ENCODE assay signal across 8 mouse cellular contexts in genomic region chr1:59883349-59884134, GRCm38 (mm10). TPM values are rescaled to one million over a fixed set of nuclear protein-coding genes. Genes with fewer than 3 reads are reported as not detected.
A peak's percentile ranks its signal among the peaks of the same experiment; 100 is the strongest.
DNase-seq lines count a peak whose midpoint lies in the region; ATAC-seq and TF ChIP-seq lines count a peak whose summit lies in the region.

No protein-coding gene starts in this region.

- ATAC-seq in G1E (ENCODE audit: extremely low read depth, insufficient number of reproducible peaks, low FRiP score, poor library complexity, severe bottlenecking): peak; percentile 34
- ATAC-seq in erythroid progenitor cell, adult 5-6 weeks (replicated peaks; ENCODE audit: low FRiP score, poor library complexity, severe bottlenecking): peak; percentile 72; the same call in 1 of the 2 replicates
- ATAC-seq in megakaryocyte, adult 5-6 weeks (ENCODE audit: poor library complexity, severe bottlenecking): peak; percentile 96

- H3K27me3 ChIP-seq in G1E (ENCODE audit: insufficient read depth, low read length): no peaks in the 10 kb centered on the region

- intact Hi-C loops in heart, postnatal 25 days (cut with DNase I): loop anchor here (1.0 to 5.0 kb wide), 2 partner anchors 117 to 214 kb away; partner anchors contain the start of genes Carf and Wdr12

- no peak for TF ChIP-seq POLR2A in brain, embryonic 14.5 days (IDR thresholded peaks at IDR 0.05; ENCODE audit: borderline replicate concordance, extremely low read depth, insufficient read depth, insufficient read length, poor library complexity, severe bottlenecking)

- peaks cover 33% of the 10 kb centered on the region for H3K4me1 ChIP-seq in G1E (ENCODE audit: insufficient read depth, low read depth, low read length)

- TF ChIP-seq CTCF in G1E (IDR thresholded peaks at IDR 0.05; ENCODE audit: low read depth, low read length): peak; percentile 97
- peak; percentile 83; the same call in 1 of the 2 replicates for TF ChIP-seq CTCF in brain, embryonic 14.5 days (IDR thresholded peaks at IDR 0.05; ENCODE audit: borderline replicate concordance, extremely low read depth, insufficient read depth, insufficient read length)

- peaks cover 3% of the 10 kb centered on the region for H3K36me3 ChIP-seq in G1E (replicated peaks)

- H3K4me3 ChIP-seq in G1E (ENCODE audit: low read depth, low read length): no peak overlapping the region

- H3K9me3 ChIP-seq in G1E (replicated peaks): no peaks in the 10 kb centered on the region

- peak; percentile 67 for DNase-seq in G1E (ENCODE audit: low spot score)
- peak; percentile 80 for DNase-seq in brain, embryonic 14.5 days (ENCODE audit: low read depth)
- peak; percentile 31 for DNase-seq in heart, postnatal 25 days (ENCODE audit: low spot score)
- DNase-seq in layer of hippocampus, postnatal 10 days (ENCODE audit: low spot score in 2 of 2): peak; percentile 84 to 86
- peak; percentile 76 to 85 for DNase-seq in right cerebral cortex, adult 2 months (ENCODE audit: low spot score in 2 of 2)
- peak; percentile 81 for DNase-seq in urinary bladder, postnatal 25 days (ENCODE audit: low spot score)

RNA-seq across cellular contexts. Expression of gene Fam117b, which starts 29.3 kb away (rescaled TPM):
- total RNA-seq in G1E (2014; fragmentation: Nextera tagmentation): 119 and 126 TPM in 2 replicates
- 73.9 and 84.8 TPM in 2 replicates for total RNA-seq in G1E (2017)
- 62.7 and 71.4 TPM in 2 replicates for polyA plus RNA-seq in G1E (2012)
- polyA plus RNA-seq in brain, embryonic 14.5 days (2012; rRNA removed): 42.6 and 71.0 TPM in 2 replicates
- total RNA-seq in erythroid progenitor cell, adult 5-6 weeks (2015; ENCODE audit: low replicate concordance): 5.9 and 6.8 TPM in 2 replicates
- total RNA-seq in erythroid progenitor cell, adult 5-6 weeks (2017; ENCODE audit: low replicate concordance): 3.4 and 5.9 TPM in 2 replicates
- total RNA-seq in heart, postnatal 25 days (2021): 10 to 100 TPM; 11.2 to 17.4 TPM
- total RNA-seq in layer of hippocampus, postnatal 10 days (2021): 10 to 100 TPM; 52.3 to 59.0 TPM
- 40.4 and 43.9 TPM in 2 replicates for total RNA-seq in megakaryocyte, adult 5-6 weeks (2015)
- total RNA-seq in megakaryocyte, adult 5-6 weeks (2017): 40.7 and 48.4 TPM in 2 replicates

Comparison
In these comparisons a context has a peak if more than half of its experiments do, and no peak if none do; other contexts are left out.
1. ATAC-seq: peak in every context shown above with its lines; median percentile 96 in megakaryocyte, adult 5-6 weeks; 72 in erythroid progenitor cell, adult 5-6 weeks; 34 in G1E.
2. DNase-seq: peak in every context shown above with its lines; median percentile 85 in layer of hippocampus, postnatal 10 days; 81 in urinary bladder, postnatal 25 days; 80 in right cerebral cortex, adult 2 months; 80 in brain, embryonic 14.5 days; 67 in G1E; 31 in heart, postnatal 25 days.